ENCODE assay signal across 15 mouse cellular contexts in the genomic region with DNA sequence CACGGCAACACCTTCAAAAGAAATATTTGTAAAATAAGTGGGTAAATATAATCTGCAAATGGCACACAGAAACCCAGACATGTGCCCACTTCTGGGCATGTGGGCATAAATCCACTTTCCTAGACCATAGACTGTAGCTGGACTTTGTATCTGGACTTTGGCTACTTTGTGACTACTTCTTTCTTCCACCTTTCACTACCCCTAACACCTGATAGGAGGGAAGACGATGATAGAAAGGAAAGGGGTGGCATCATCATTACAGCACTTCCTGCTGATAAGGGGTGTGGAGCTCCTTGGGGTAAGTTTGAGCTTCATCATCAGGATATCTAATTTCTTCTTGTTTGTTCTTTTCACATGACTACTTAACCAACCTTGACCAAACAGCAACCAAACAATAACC.
"Had no signal": no experiment of that assay in that cellular context is flagged by ENCODE, and none has a peak within 500 bp of the region (broad histone marks: within the 10 kb centered on the region; RNA-seq: fewer than 3 reads in every experiment).

No protein-coding gene starts in this region.

- H3K9ac ChIP-seq: neural tube, embryonic 12.5 days; neural tube, embryonic 13.5 days; neural tube, embryonic 15.5 days; stomach, embryonic 15.5 days had no signal

- H3K4me3 ChIP-seq: neural tube, embryonic 12.5 days; neural tube, embryonic 13.5 days; neural tube, embryonic 15.5 days; stomach, embryonic 15.5 days had no signal

- H3K4me1 ChIP-seq: neural tube, embryonic 12.5 days; neural tube, embryonic 13.5 days; neural tube, embryonic 15.5 days; stomach, embryonic 15.5 days had no signal

- H3K27me3 ChIP-seq: neural tube, embryonic 12.5 days; neural tube, embryonic 13.5 days; neural tube, embryonic 15.5 days; stomach, embryonic 15.5 days had no signal

- H3K27ac ChIP-seq: neural tube, embryonic 12.5 days; neural tube, embryonic 13.5 days; neural tube, embryonic 15.5 days; stomach, embryonic 15.5 days had no signal

- DNase-seq: retina, postnatal 1 day; right cerebral cortex, adult 18-20 months; right cerebral cortex, postnatal 14 days; right cerebral cortex, postnatal 4 days; spleen, adult 18-20 months; thymus, adult 18-20 months; thymus, adult 2 months; thymus, postnatal 14 days; thymus, postnatal 25 days; thymus, postnatal 36 days; thymus, postnatal 4 days had no signal

- H3K9me3 ChIP-seq: neural tube, embryonic 12.5 days; neural tube, embryonic 13.5 days; neural tube, embryonic 15.5 days; stomach, embryonic 15.5 days had no signal

- H3K4me2 ChIP-seq: neural tube, embryonic 12.5 days; neural tube, embryonic 13.5 days; neural tube, embryonic 15.5 days; stomach, embryonic 15.5 days had no signal

- H3K36me3 ChIP-seq: neural tube, embryonic 12.5 days; neural tube, embryonic 13.5 days; neural tube, embryonic 15.5 days; stomach, embryonic 15.5 days had no signal
